Mouse (Mus musculus): ENCODE results near the gene Tcte3.
A peak's percentile ranks its signal among the peaks of the same experiment; 100 is the strongest.
"Not testable (repeated sequence)": the region's sequence is repeated elsewhere in the genome, so short reads cannot be mapped to it uniquely, and the experiment has no call there.

Tcte3 gene

DNA sequence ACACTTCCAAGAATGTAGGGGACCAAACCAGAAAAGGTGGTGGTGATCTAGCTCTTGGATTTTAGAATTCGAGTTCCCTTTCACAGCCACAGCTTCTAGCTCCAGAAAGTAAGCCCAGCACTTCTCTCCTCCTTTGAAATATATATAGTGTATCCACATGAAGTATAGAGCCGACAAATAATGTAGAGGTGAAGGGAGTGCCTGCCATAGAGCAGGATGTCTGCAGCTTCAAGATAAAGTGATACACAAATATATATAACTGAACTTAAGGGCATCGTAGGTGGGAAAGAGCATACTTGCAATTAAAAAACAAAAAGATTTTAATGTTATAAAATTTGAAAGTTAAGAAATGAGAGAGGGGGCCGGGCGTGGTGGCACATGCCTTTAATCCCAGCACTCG lies 15.8 kb downstream of the Tcte3 start:
- not testable (repeated sequence) for DNase-seq

DNA sequence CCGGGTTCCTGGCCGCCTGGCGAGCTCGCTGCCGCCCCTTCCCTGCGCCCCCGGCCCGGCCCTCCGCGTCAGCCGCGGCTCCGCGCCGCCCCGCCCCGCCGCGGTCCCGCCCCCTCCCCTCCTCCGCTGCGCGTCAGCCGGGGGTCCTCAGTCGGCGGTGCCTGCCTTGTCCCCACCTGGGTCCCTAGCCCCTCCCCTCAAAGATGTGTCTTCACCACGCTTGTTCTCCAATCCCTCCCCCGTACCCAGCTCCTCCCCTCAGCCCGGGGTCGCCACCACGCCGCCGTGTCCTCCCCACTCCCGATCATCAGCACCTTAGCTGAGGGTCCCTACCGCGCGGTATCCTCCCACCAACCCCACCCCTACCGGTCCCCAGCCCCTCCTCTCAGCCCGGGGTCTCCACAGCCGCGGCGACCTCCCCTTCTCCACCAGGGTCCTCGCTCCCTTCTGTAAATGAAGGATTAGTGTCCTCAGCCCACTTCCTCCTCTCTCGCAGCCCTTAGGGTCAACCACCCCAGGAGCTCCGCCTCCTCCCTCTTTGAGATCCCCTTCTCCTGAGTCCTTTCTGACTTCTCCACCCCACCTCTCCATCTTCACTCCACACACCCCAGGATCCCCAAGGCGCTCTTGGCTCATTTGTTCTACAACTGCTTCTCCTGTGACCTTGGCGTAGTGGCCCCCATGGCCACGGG lies 16.6 kb downstream of the Tcte3 start:
- not testable (repeated sequence) for DNase-seq

DNA sequence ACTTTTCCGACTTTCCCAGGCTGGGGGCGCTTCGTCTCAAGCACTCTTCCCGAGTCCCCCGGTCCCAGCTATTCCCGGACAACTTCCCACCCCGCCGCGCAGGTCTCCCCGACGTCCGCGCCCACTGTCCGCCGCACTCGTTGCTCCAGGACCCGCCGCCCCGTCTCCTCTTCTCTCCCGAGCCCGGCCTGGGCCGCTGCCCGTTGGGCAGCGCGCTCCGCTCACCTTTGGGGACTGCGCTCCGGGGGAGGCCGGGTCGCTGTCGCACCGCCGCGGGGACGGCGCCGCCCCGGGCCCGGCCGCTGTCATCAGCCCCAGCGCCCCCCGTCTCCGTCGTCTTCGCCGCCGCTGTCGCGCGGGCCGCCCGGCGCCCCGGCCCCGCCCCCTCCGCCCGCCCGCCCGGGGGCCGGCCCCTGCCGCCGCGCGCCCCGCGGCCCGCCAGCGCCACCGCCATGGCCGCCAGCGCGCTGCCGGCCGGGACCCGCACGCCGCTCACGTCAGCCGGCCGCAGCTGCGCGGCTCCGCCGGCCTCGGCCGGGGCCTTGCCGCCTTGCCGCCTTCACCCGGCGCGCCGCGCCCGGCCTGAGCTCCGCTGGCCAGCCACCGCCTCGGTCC lies 17.3 kb downstream of the Tcte3 start:
- DNase-seq: not testable (repeated sequence)

DNA sequence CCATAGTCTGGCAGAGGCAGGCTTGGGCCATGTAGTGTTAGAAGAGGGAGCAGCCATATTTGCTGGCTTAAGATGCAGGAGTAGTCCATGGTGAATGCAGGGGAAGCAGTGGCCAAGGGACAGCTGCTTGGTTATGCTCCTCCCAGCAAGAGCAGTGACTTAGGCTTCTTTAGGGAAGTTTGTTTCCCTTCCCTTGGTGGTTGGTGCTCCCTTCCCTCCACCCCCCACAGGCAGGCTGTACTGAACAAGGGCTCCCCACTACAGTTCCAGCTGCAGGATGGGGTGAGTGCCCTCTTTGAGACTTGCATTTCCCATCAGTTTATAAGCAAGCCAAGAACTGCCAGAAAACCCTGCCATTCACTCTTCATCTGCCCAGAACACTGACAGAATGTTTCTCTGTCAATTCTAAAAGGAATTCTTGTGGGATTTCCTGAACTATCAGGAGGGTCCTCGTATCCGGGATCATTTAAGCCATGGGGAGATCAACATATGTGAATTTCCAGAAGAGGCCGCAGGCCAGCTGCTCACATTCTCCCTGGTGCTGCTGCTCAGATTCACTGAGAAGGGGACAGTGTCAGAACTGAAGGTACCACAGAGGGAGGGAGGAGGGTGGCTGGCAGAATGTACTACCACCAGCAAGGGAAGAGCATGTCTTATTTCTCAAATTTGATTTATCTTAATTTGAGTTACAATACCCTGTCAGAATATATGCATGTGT lies 19.6 kb downstream of the Tcte3 start:
- peak; percentile 11 for DNase-seq

DNA sequence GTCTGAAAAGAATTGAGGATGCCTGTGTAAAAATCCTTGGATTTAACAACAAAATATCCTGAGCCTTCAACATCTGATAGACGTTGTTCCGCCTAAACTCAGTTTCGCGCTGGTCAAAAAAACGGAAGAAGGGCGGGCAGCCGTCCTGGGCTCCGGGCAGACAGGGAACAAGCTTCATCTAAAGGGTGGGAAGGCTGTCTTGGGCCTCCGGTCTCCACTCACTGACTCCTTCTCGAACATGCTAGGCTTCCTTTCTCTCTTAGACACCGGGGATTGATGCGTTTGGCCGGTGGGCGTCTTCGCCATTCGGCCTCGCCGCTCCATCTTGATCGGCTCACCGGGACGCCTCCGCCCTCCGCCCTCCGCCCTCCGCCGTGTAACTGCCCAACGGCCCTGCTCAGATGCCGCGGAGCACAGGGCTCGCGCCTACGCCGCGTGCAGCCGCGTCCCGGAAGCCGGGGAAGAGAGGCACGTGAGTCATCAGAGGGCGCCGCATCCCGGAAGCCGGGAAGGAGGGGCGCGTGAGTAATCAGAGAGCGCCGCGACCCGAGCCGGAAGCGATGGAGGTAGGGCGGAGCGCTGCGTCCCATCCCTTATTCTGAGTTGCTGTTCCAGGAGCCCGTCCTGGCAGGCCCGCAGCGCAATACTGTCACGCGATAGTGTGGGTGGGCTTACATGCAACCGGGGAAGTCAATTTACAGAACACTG lies 31.4 kb downstream of the Tcte3 start, which contains the start of gene Gm3435:
TSS of gene Gm3435 (plus strand) at position 471 of the 708 bp plus-strand sequence.
- DNase-seq: not testable (repeated sequence)

DNA sequence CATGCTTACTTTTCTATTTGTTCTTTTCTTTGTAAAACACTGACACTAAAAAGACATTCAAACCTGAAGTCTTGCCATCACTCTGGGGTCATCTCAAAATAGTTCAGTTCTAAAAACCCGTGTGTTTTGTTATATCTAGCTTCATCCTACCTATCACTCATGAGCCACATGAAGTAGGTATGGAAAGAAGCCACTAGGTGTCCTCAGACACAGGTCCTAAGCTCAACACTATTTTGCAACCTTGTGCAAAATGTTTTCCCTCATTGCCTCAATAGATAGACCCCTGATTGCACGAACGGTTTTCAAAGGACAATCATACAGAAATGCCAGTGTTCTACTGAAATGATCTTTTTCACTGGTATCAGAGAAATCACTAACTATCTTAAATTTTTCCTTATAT lies 32.2 kb downstream of the Tcte3 start:
- DNase-seq: not testable (repeated sequence)

DNA sequence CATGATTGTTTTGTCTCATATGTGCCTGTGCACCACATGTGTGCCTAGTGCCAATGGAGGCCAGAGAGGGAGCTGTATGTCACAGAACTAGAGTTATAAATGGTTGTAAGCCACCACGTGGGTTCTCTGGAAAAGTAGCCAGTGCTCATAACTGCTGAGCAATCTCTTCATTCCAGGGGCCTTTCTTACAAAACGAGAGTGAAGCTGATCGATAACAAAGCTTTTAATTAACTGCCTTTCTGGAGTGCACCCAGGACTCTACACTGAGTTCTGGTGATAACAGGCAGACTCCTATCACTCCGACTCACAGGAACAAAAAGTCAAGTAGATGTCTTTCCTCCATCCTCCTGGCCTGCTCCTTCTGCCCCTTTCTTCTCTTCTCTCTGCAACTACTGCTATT lies 41.2 kb downstream of the Tcte3 start:
- not testable (repeated sequence) for DNase-seq

DNA sequence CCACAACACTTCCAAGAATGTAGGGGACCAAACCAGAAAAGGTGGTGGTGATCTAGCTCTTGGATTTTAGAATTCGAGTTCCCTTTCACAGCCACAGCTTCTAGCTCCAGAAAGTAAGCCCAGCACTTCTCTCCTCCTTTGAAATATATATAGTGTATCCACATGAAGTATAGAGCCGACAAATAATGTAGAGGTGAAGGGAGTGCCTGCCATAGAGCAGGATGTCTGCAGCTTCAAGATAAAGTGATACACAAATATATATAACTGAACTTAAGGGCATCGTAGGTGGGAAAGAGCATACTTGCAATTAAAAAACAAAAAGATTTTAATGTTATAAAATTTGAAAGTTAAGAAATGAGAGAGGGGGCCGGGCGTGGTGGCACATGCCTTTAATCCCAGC lies 47.1 kb downstream of the Tcte3 start:
- DNase-seq: not testable (repeated sequence)

DNA sequence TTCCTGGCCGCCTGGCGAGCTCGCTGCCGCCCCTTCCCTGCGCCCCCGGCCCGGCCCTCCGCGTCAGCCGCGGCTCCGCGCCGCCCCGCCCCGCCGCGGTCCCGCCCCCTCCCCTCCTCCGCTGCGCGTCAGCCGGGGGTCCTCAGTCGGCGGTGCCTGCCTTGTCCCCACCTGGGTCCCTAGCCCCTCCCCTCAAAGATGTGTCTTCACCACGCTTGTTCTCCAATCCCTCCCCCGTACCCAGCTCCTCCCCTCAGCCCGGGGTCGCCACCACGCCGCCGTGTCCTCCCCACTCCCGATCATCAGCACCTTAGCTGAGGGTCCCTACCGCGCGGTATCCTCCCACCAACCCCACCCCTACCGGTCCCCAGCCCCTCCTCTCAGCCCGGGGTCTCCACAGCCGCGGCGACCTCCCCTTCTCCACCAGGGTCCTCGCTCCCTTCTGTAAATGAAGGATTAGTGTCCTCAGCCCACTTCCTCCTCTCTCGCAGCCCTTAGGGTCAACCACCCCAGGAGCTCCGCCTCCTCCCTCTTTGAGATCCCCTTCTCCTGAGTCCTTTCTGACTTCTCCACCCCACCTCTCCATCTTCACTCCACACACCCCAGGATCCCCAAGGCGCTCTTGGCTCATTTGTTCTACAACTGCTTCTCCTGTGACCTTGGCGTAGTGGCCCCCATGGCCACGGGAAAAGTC lies 48.0 kb downstream of the Tcte3 start:
- DNase-seq: not testable (repeated sequence)

DNA sequence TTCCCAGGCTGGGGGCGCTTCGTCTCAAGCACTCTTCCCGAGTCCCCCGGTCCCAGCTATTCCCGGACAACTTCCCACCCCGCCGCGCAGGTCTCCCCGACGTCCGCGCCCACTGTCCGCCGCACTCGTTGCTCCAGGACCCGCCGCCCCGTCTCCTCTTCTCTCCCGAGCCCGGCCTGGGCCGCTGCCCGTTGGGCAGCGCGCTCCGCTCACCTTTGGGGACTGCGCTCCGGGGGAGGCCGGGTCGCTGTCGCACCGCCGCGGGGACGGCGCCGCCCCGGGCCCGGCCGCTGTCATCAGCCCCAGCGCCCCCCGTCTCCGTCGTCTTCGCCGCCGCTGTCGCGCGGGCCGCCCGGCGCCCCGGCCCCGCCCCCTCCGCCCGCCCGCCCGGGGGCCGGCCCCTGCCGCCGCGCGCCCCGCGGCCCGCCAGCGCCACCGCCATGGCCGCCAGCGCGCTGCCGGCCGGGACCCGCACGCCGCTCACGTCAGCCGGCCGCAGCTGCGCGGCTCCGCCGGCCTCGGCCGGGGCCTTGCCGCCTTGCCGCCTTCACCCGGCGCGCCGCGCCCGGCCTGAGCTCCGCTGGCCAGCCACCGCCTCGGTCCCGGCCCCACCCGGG lies 48.7 kb downstream of the Tcte3 start:
- not testable (repeated sequence) for DNase-seq

DNA sequence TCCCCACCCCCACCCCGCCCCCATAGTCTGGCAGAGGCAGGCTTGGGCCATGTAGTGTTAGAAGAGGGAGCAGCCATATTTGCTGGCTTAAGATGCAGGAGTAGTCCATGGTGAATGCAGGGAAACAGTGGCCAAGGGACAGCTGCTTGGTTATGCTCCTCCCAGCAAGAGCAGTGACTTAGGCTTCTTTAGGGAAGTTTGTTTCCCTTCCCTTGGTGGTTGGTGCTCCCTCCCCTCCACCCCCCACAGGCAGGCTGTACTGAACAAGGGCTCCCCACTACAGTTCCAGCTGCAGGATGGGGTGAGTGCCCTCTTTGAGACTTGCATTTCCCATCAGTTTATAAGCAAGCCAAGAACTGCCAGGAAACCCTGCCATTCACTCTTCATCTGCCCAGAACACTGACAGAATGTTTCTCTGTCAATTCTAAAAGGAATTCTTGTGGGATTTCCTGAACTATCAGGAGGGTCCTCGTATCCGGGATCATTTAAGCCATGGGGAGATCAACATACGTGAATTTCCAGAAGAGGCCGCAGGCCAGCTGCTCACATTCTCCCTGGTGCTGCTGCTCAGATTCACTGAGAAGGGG lies 51.1 kb downstream of the Tcte3 start:
- DNase-seq: peak; percentile 2

DNA sequence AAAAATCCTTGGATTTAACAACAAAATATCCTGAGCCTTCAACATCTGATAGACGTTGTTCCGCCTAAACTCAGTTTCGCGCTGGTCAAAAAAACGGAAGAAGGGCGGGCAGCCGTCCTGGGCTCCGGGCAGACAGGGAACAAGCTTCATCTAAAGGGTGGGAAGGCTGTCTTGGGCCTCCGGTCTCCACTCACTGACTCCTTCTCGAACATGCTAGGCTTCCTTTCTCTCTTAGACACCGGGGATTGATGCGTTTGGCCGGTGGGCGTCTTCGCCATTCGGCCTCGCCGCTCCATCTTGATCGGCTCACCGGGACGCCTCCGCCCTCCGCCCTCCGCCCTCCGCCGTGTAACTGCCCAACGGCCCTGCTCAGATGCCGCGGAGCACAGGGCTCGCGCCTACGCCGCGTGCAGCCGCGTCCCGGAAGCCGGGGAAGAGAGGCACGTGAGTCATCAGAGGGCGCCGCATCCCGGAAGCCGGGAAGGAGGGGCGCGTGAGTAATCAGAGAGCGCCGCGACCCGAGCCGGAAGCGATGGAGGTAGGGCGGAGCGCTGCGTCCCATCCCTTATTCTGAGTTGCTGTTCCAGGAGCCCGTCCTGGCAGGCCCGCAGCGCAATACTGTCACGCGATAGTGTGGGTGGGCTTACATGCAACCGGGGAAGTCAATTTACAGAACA lies 62.8 kb downstream of the Tcte3 start, which contains the start of the genes 9030025P20Rik and Gm3417:
TSS of gene 9030025P20Rik (plus strand) at position 107 of the 677 bp plus-strand sequence.
TSS of gene Gm3417 (minus strand) at position 429 of the 677 bp plus-strand sequence.
- not testable (repeated sequence) for DNase-seq

DNA sequence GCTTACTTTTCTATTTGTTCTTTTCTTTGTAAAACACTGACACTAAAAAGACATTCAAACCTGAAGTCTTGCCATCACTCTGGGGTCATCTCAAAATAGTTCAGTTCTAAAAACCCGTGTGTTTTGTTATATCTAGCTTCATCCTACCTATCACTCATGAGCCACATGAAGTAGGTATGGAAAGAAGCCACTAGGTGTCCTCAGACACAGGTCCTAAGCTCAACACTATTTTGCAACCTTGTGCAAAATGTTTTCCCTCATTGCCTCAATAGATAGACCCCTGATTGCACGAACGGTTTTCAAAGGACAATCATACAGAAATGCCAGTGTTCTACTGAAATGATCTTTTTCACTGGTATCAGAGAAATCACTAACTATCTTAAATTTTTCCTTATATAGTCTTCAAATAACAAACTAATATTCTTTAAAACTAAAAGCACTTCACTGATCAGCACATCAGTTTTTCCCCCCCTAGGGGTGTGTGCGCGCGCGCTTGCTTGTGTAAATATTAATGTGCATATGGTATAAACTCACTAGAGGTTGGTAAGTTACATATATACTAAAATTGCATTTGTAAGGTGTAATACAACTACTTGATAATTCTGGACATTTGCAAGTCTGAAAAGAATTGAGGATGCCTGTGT lies 63.4 kb downstream of the Tcte3 start:
- DNase-seq: not testable (repeated sequence)
